Mouse (Mus musculus): Measurements from ENCODE around the gene Slc12a6. TPM values are rescaled to one million over a fixed set of nuclear protein-coding genes. Genes with fewer than 3 reads are reported as not detected.

The Slc12a6 gene
- polyA plus RNA-seq (2012; rRNA removed; ENCODE audit: low replicate concordance): 26.2 and 32.0 TPM in 2 replicates

DNA sequence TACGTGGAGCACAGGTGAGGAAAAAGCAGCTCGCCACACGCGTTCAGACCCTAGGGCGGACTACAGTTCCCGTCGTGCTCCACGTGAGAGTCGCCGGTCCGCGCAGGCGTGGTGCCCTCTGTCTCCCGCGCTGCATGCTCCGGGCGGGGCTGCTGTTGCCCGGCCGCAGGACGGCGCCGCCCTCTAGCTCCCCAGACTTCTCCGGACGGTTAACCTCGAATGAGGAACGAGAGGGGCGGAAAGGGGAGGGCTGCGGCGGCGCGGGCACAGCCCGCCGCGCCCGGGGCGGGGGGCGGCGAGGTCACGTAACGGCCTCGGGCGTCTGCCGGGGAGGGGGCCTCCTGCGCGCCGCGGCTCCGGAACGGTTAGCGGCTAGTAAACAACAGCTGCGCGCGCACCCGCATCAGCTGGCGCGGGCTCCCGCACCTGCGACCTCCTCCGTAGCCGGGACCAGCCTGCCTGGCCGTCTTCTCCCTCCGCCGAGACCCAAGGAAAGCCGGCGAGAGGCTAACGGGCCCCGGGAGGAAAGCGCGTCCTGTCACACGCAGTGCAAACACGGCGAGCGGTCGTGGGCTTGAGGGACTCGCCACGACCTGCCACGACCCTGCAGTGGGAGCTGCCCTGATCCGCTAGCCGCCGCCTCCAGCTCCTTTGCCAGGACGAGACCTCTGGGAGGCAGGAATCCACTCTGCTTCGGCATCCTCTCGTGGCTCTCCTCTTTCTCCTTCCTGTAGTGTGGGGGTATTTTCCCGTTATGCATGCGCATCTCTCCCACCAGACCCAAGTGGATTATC is at the start of gene Slc12a6:
Gene Slc12a6 (plus strand): TSS at position 378 of the 794 bp plus-strand sequence.

DNA sequence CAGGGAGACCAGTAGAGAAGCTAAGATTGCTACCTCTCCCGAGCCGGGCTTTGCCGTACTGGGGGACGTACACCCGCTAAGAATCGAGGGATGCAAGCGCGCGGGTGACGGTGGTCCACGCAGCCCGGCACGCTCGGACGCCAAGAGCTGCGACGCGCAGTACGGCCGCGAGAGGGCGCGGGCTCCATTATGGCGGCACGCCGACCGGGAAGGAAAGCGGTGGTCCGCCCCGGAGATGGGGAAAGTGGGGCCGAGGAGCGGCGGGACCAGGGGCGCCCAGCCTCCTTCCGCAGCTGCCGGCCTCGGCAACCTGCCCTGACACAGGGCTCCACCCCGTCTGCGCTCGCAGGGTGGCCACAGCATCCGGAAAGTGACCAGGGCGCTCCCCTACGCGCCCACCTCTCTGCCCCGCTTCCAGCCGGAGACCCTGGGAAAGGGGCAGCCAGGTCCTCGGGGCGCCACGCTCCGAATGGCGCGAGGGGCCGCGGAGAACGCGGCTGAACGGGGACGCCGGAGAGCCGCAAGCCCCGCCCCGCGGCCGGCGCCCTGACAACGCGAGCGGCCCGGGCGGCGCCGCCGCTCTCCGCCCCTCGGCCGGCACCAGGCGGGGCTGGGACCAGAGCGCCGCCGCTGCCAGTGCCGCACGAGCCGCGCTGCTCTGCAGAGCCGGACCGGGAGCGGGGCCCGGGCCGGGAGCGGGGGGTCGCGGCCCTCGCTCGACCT is 26.3 kb upstream of the Slc12a6 start, which contains the start of gene Lpcat4:
Gene Lpcat4 (plus strand): TSS at position 257 of the 723 bp plus-strand sequence.

DNA sequence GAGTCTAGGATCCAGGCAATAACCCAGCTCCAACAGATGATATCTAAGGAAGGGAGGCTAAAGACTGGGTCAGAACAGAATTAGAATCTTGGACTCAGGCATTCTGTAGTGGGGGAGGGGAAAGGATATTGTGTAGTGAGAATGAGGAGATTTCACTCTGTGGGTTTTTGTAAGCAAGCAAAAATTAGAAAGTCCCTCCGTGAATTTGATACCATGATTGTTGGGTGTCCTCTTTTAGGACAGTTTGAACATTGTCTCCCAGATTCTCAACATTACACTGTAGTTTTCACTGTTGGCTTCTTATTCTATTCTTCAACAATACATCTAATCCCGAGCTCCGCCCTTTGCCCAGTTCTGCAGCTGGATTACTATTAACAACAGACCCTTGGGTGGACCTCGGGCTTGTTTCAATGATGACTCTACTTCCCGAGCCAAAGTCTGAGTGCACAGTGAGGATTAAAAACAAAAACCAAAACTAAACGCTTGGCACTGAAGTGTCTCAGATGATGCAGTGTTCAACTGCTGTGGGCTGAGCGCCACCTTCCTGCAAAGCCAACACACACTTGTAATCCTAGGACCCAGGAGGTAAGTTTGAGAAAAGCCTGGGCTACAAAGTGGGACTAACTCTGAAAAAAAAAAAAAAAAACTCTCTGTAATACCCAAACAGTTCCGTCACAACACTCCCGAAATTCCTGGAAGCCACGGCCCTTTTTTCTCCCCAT is 6.2 kb upstream of the Slc12a6 start, which contains the start of gene Nutm1:
Gene Nutm1 (minus strand): TSS at position 51 of the 722 bp plus-strand sequence.

DNA sequence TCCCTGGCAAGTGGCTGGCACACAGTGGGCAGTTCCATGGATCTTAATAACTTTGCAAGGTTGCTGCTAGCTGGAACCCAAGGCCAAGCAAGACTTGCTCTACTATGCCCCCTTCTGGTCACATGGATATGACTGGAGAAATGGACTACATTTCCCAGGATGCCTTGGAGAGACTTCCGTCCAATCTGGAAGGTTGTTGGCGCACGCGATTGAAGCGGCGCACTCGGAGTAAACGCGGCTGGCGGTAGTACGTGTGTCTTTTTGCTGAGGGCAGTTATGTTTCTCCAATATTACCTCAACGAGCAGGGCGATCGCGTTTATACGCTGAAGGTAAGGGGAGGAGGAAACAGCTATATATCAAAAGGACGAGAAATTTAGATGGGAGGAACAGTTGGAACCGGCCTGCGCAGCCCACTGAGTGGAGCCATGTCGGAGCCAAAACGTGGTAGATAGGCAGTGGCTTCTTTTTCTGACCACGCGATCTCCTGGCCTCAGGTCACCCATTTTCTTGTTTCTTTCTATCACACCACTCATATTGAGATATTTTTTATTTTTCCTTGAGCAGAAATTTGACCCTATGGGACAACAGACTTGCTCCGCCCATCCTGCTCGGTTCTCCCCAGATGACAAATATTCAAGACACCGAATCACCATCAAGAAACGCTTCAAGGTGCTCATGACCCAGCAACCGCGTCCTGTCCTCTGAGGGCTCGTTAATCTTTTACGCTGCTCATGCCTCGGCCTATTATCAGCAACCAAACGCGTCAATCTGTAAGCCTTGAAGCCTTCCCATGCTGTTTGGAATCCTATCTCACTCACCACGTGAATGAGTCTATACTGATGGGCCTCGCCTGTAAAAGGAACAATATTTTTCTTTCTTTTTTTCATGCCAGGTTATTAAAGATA is 3.6 kb upstream of the Slc12a6 start, which contains the start of gene Nop10:
Gene Nop10 (plus strand): TSS at position 179 of the 906 bp plus-strand sequence.

DNA sequence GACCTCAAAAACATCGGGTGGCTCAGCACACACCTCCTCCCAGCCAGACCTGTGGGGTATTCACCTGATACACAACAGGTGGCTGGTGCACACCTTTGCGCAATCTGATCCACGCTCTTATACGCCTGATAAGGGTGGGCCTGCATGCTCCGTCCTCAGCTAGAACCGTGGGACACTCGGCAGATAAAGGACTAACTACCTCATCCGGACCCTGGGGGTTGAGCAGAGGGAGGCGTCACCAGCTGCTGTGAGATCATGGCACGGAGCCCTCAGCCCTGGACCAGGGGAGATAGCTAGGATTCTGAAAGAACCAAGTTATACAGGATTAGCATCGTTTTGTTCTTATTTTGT is 592 bp downstream of the Slc12a6 start, which contains the start of gene Gm21985:
Gene Gm21985 (plus strand): TSS at position 73 of the 351 bp plus-strand sequence.

DNA sequence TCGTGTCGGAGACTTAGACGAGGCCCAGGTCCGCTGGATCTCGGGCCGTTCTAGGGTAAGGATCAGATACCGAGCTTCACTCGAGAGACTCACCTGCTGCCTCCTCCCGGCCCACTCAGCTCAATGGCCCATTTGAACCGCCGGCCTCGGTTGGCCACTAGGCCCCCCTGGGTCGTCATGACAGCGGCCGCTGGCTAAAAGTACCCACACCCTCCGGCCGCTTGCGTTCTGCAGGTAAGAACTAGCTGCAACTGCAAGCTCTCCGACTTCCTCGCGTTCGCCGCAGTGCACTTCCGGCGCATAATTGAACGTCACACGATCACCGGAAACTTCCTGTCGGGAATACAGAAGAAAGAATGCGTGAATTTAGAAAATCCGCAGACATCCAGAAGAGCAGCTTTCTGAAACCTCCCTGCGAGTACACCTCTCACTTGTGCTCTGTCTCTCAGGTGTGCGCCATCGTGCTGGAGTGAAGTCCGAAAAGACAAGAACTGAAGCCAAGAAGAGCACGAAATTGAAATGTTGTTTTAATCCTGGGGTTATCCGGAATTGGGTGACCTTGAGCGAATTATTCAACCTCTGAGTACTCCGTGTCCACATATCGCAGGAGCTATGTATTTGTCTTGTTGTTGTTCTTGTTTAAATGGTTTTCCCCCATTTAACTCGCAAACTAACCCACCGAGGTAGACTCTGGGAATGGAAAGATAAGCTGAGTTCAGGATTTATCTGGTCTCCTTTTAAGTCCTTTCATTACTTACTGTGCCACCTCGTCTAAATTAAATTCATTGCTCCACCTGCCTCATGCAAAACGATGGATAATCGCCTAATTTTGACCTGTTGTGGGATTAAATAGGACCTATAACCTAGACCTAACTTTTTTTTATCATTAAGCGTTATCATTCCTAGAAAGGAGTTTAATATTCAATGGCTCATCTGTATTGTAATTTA is 102.4 kb downstream of the Slc12a6 start, which contains the start of gene Emc4:
Gene Emc4 (minus strand): TSS at position 302 of the 948 bp plus-strand sequence.

DNA sequence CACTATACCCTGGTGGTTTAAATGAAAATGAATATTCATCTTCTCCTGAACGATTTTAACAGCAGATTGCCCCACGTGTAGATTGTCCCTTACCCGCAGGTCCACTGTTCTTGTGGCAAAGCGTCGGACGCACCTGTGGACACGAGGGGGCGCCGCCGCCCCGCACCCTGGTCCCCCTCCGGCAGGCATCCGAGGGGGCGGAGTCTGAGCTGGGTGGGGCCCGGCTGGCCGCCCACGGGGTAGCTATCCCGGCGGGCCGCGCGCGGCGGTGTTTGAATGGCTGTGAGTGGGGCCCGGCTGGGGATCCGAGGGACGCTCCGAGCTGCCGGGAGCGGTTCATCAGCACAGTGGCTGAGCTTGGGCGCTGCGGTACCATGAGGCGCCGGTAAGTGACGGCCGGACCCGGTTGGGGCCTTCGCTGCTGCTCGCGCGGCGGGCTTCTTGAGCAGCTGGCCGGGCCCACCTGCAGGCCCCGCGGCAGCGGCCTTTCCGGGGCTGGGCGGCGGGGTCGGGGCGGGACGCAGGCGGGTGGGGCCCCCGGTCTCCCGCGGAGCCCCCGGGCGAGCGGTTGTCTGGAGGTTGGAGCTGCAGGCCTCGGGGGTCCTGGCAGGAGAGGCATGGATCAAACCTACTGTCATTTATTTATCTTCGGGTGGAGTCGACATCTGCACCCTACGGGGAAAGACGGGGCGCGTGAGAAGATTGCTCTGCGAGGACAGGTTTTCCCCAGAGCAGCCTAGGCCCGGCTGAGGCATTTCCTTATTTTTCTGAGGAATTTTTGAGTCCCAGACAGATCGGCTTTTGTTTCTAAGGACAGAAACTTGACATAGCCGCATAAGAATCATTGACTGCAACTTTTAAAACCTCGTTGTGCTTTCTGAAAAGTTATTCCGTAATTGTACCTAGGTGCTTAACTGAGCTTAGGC is 113.6 kb downstream of the Slc12a6 start, which contains the start of gene Katnbl1:
Gene Katnbl1 (plus strand): TSS at position 239 of the 926 bp plus-strand sequence.

Other genes starting within 250 kb of the Slc12a6 start
- gene Olfr1311, start 241.4 kb upstream of the Slc12a6 start, polyA plus RNA-seq (2012; rRNA removed; ENCODE audit: low replicate concordance): not detected in 2 replicates
- not detected in 2 replicates for gene Olfr1312, start 215.6 kb upstream of the Slc12a6 start, polyA plus RNA-seq (2012; rRNA removed; ENCODE audit: low replicate concordance)
- not detected in 2 replicates for gene Olfr1313, start 188.0 kb upstream of the Slc12a6 start, polyA plus RNA-seq (2012; rRNA removed; ENCODE audit: low replicate concordance)
- gene Olfr1314, start 169.0 kb upstream of the Slc12a6 start, polyA plus RNA-seq (2012; rRNA removed; ENCODE audit: low replicate concordance): not detected in 2 replicates
- not detected in 2 replicates for gene Olfr1315-ps1, start 150.4 kb upstream of the Slc12a6 start, polyA plus RNA-seq (2012; rRNA removed; ENCODE audit: low replicate concordance)
- gene Olfr1316, start 130.8 kb upstream of the Slc12a6 start, polyA plus RNA-seq (2012; rRNA removed; ENCODE audit: low replicate concordance): not detected in 2 replicates
- not detected in 2 replicates for gene Olfr1317, start 125.5 kb upstream of the Slc12a6 start, polyA plus RNA-seq (2012; rRNA removed; ENCODE audit: low replicate concordance)
- not detected in 2 replicates for gene Olfr1318, start 111.6 kb upstream of the Slc12a6 start, polyA plus RNA-seq (2012; rRNA removed; ENCODE audit: low replicate concordance)
- gene Lpcat4, start 26.4 kb upstream of the Slc12a6 start, polyA plus RNA-seq (2012; rRNA removed; ENCODE audit: low replicate concordance): 17.8 and 45.7 TPM in 2 replicates
- not detected in 2 replicates for gene Nutm1, start 6.5 kb upstream of the Slc12a6 start, polyA plus RNA-seq (2012; rRNA removed; ENCODE audit: low replicate concordance)
- gene Nop10, start 3.9 kb upstream of the Slc12a6 start, polyA plus RNA-seq (2012; rRNA removed; ENCODE audit: low replicate concordance): 121 and 144 TPM in 2 replicates
- gene Gm21985, start 489 bp downstream of the Slc12a6 start, polyA plus RNA-seq (2012; rRNA removed; ENCODE audit: low replicate concordance): not detected in 2 replicates
- 108 and 146 TPM in 2 replicates for gene Emc4, start 102.2 kb downstream of the Slc12a6 start, polyA plus RNA-seq (2012; rRNA removed; ENCODE audit: low replicate concordance)
- 2.4 and 2.5 TPM in 2 replicates for gene Katnbl1, start 113.4 kb downstream of the Slc12a6 start, polyA plus RNA-seq (2012; rRNA removed; ENCODE audit: low replicate concordance)
- gene Emc7, start 189.2 kb downstream of the Slc12a6 start, polyA plus RNA-seq (2012; rRNA removed; ENCODE audit: low replicate concordance): 9.9 and 13.6 TPM in 2 replicates
- gene Chrm5, start 214.9 kb downstream of the Slc12a6 start, polyA plus RNA-seq (2012; rRNA removed; ENCODE audit: low replicate concordance): not detected in 2 replicates
- gene Aven, start 227.1 kb downstream of the Slc12a6 start, polyA plus RNA-seq (2012; rRNA removed; ENCODE audit: low replicate concordance): 8.8 and 8.9 TPM in 2 replicates

All from subcutaneous adipose tissue, adult 2 months (tissue).